Mouse (Mus musculus) forebrain, embryonic 12.5 days (tissue): Measurements from ENCODE around the gene Pigh. TPM values are rescaled to one million over a fixed set of nuclear protein-coding genes. Genes with fewer than 3 reads are reported as not detected.

Experiments
- ATAC-seq: fragments of 200-750 bp; cut with Nextera tagmentation; 2 replicates; pipeline ENCODE4 v1.8.0; 2017; ENCODE audit warnings: moderate TSS enrichment; ENCODE audit not compliant: low FRiP score
- H3K27ac ChIP-seq: fragments of 300-500 bp; sonication (generic); 2 replicates; pipeline ENCODE4 v1.5.1; 2016; ENCODE audit warnings: mild to moderate bottlenecking
- H3K27me3 ChIP-seq: fragments of 300-500 bp; sonication (generic); 2 replicates; pipeline ENCODE4 v1.6.1; 2016; ENCODE audit warnings: mild to moderate bottlenecking
- H3K36me3 ChIP-seq: fragments of 300-500 bp; sonication (generic); replicated peaks from 2 replicates; pipeline ENCODE4 v1.6.1; 2016; ENCODE audit warnings: mild to moderate bottlenecking
- H3K4me1 ChIP-seq: fragments of 300-500 bp; sonication (generic); 2 replicates; pipeline ENCODE4 v1.6.1; 2016
- H3K4me2 ChIP-seq: fragments of 300-500 bp; sonication (generic); 2 replicates; pipeline ENCODE4 v1.6.1; 2016; ENCODE audit warnings: mild to moderate bottlenecking, moderate library complexity
- H3K4me3 ChIP-seq: fragments of 300-500 bp; sonication (generic); replicated peaks from 2 replicates; pipeline ENCODE4 v1.5.1; 2016; ENCODE audit warnings: mild to moderate bottlenecking
- H3K9ac ChIP-seq: fragments of 300-500 bp; sonication (generic); 2 replicates; pipeline ENCODE4 v1.6.1; 2016; ENCODE audit warnings: mild to moderate bottlenecking
- H3K9me3 ChIP-seq: fragments of 300-500 bp; sonication (generic); 2 replicates; pipeline ENCODE4 v1.6.1; 2016
- WGBS: fragments of 180-500 bp; shearing (Covaris S2); methylation state at CpG from one replicate; pipeline ENCODE4 v1.1.7; 2016; 5-methylcytosine and 5-hydroxymethylcytosine counted together
- polyA plus RNA-seq: library from polyadenylated mRNA; unstranded; fragments of >200 nt; fragmentation: Nextera tagmentation; extraction: Ambion mirVana; gene quantifications from 2 replicates; pipeline ENCODE4 v1.2.1, GENCODE M21; 2016

Gene Pigh
- polyA plus RNA-seq, 1 experiment from 2014 or later, result 29.9 TPM

DNA sequence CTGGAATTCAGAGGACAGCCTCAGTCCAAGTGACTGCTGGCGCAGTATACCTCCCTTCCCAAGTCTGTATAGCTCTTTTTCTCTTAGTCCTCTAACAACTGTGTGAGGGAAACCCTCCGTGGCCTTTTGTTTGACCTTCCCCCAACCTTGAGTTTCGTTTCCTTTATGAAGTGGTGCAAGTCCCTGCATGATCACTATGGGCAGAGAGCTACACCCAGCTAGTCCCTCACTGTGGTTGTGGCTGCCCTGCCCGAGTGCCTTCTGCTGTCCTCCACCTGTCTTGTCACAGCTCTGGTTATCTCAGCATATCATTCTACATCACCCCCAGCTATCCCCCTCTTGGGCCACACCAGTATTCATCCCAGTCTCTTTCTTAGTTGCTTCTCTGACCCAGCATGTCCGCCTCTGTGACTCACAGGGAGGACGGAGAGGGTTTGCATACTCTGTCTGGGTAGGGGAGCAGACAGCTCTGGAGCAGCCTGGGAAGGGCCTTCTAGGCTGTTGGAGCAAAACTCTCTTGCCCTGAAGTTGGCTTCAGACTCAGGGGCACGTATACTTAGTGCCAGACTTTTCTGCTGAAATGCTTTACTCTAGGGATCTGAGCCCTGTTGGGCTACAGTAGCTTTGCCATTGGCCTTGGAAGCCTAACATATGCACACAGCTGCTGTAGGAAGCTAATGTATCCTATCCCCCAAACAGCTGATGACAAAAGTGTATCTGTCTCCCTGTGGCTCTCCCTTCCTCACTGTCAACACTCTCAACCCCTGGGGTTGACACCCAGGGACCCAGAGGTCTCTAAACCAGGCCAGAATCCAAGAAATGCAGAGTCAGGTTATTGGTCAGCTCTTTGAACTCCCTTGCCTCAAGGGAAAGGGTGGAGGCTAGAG, 28.4 kb downstream of the Pigh start:
- no peak for ATAC-seq
- Histone ChIP-seq H3K4me1 (no peaks in the 10 kb centered on the region), H3K9ac (no peak overlapping the region), H3K27ac (no peak overlapping the region), H3K36me3 (peaks cover 24% of the 10 kb centered on the region; the same call in 1 of the 2 replicates), H3K27me3 (no peaks in the 10 kb centered on the region), H3K9me3 (no peaks in the 10 kb centered on the region), H3K4me2 (no peak overlapping the region), H3K4me3 (no peak overlapping the region)
- 85% methylated on average over 7 of the region's 7 CpGs for WGBS

DNA sequence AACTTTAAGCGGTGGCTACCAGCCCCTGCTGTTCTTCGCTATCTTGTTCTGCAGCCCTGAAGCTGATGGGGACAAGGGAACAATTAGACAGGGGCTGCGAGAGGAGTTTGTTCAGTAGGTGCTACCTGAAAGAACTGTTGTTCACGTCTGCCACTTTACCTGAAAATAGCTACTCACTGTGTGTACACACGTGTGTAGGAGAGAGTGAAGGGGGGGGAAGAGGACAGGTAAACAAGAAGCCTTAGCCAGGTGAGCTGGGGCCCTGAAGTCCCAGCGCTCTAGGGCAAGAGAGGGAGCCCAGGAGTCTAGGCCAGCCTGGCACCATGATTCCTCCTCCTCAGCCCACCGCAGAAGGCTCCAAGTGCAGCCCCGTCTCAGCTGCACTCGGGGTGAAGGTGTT, 29.3 kb downstream of the Pigh start:
- H3K9ac ChIP-seq, result no peak overlapping the region
- H3K9me3 ChIP-seq, result no peaks in the 10 kb centered on the region
- H3K4me2 ChIP-seq, result no peak overlapping the region
- WGBS, result 93% methylated on average over 9 of the region's 9 CpGs
- H3K27me3 ChIP-seq, result no peaks in the 10 kb centered on the region
- H3K36me3 ChIP-seq, result peaks cover 27% of the 10 kb centered on the region
- H3K4me3 ChIP-seq, result no peak overlapping the region
- no peak overlapping the region for H3K27ac ChIP-seq
- no peaks in the 10 kb centered on the region for H3K4me1 ChIP-seq
- no peak for ATAC-seq

DNA sequence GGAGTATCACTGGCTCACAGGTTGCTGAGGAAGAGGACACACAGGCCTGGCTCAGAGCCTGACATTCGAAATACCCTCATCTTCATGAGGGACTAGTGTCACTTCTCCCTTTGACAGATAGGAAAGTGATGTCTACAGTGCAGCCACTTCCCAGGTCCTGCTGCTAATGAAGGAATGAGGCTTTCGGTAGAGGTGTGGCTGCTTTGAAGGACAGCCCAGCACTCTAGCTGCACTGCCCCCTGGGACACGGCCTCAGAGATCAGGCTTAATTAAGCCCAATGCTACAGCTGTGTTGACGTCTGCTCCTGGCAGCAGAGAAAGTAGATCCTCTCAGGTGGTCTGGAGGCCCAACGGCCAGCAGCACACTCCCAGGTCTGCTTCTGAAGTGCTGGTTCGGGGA, 29.9 kb downstream of the Pigh start:
- ATAC-seq, result no peak
- no peak overlapping the region for H3K4me2 ChIP-seq
- H3K4me3 ChIP-seq, result no peak overlapping the region
- H3K9ac ChIP-seq, result no peak overlapping the region
- no peak overlapping the region for H3K27ac ChIP-seq
- no peaks in the 10 kb centered on the region for H3K27me3 ChIP-seq
- WGBS, result 83% methylated on average over 6 of the region's 6 CpGs
- peaks cover 28% of the 10 kb centered on the region for H3K36me3 ChIP-seq
- H3K4me1 ChIP-seq, result no peaks in the 10 kb centered on the region
- no peaks in the 10 kb centered on the region for H3K9me3 ChIP-seq

DNA sequence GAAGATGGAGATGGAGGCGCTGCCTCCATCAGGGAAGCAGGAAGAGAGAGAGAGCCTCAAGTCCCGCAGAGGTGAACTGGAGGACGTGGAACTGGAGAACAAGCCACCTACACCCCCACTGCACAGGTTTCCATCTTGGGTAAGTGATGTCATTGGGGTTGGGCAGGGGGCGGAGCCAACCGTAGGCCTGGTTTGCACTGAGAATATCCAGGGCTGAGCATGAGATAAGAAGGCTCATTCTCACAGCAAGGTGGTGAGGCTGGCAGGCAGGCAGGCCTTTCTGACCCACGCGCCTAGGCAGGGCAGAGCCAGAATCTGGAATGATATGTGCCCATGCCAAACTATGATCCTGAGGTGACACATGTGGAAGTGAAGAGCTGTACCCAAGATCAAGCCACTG, 34.2 kb downstream of the Pigh start:
- Histone ChIP-seq H3K4me3 (no peak overlapping the region), H3K4me2 (no peak overlapping the region), H3K9me3 (no peaks in the 10 kb centered on the region), H3K27ac (no peak overlapping the region), H3K36me3 (peaks cover 26% of the 10 kb centered on the region), H3K4me1 (no peaks in the 10 kb centered on the region), H3K27me3 (no peaks in the 10 kb centered on the region), H3K9ac (no peak overlapping the region)
- WGBS, result 92% methylated on average over 7 of the region's 7 CpGs
- no peak for ATAC-seq

DNA sequence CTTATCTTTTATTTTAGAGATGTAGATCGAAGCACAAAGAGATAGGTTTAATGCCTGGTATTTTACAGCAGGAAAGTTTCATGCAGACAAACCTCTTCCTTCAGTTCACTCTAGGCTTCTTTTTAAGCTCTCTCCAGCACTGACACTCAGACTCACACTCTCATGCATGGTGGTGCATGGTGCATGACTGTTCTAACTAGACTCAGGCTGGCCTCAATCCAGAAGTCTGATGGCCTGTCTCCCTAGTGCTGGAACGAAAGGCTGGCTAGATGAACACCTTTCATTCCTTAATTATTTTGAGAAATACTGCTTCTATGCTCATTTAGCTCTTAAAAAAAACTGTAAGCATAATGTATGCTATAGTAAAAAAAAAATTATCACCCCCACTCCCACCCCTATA, 37.4 kb downstream of the Pigh start:
- Histone ChIP-seq H3K4me1 (no peaks in the 10 kb centered on the region), H3K36me3 (peaks cover 30% of the 10 kb centered on the region), H3K27ac (no peak overlapping the region), H3K9ac (no peak overlapping the region), H3K9me3 (no peaks in the 10 kb centered on the region), H3K27me3 (no peaks in the 10 kb centered on the region), H3K4me2 (no peak overlapping the region), H3K4me3 (no peak overlapping the region)
- no peak for ATAC-seq
- WGBS, result 86% methylated on average over 2 of the region's 2 CpGs

DNA sequence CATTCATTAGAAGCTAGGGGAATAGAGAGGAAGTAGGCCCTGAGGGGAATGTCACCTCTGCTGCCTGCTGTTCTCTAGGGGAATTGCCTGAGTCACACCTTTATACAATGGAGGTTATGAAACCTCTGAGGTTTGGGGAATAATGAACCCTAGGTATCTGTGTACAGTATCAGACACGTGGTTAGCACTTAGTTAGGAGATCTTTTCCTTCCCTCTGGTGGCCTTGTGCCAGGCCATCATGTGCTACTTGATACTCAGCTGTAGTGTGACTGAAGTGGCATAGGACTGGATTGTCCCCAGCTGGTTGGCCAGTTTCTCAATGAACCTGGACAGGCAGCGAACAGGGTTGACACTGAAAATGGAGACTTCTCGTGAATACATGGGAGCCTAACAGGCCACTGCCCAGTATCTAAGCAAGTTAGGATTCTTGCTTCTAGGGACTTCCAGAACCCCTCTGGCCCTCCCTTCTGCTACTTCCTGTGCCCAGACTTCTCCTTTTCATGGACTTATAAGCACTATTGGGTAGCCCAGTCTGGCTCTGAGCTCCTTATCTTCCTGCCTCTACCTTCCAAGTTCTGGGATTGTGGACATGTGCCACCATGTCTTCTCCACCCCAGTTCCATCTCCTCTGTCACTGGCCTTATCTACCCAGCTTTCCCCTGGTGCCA, 38.8 kb downstream of the Pigh start:
- H3K9ac ChIP-seq, result no peak overlapping the region
- no peaks in the 10 kb centered on the region for H3K4me1 ChIP-seq
- no peak overlapping the region for H3K4me2 ChIP-seq
- H3K27me3 ChIP-seq, result no peaks in the 10 kb centered on the region
- no peak for ATAC-seq
- no peak overlapping the region for H3K4me3 ChIP-seq
- WGBS, result 86% methylated on average over 3 of the region's 3 CpGs
- H3K36me3 ChIP-seq, result peaks cover 36% of the 10 kb centered on the region
- H3K9me3 ChIP-seq, result no peaks in the 10 kb centered on the region
- no peak overlapping the region for H3K27ac ChIP-seq

DNA sequence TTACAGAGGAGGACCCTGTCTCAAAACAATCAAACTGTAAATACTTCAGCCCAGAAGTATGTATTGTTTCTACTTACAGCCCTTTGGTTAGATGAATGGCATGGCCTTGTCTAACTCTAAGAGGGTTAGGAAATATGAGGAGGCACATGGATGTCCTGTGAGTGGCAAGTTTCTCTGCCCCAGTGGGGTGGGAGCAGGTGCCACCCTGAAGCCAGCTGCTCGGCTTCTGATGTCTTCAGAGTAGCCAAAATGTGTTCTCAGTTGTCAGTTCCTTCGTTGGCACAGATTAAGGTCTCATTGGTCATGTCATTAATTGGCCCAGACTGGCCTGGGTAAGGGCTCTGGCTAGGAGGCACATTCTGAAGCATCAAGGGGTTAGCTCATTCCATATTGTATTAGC, 39.6 kb downstream of the Pigh start:
- Histone ChIP-seq H3K27me3 (no peaks in the 10 kb centered on the region), H3K4me2 (no peak overlapping the region), H3K9ac (no peak overlapping the region), H3K36me3 (peaks cover 35% of the 10 kb centered on the region), H3K9me3 (no peaks in the 10 kb centered on the region), H3K4me3 (no peak overlapping the region), H3K27ac (no peak overlapping the region), H3K4me1 (no peaks in the 10 kb centered on the region)
- no peak for ATAC-seq
- 72% methylated on average over 2 of the region's 2 CpGs for WGBS

DNA sequence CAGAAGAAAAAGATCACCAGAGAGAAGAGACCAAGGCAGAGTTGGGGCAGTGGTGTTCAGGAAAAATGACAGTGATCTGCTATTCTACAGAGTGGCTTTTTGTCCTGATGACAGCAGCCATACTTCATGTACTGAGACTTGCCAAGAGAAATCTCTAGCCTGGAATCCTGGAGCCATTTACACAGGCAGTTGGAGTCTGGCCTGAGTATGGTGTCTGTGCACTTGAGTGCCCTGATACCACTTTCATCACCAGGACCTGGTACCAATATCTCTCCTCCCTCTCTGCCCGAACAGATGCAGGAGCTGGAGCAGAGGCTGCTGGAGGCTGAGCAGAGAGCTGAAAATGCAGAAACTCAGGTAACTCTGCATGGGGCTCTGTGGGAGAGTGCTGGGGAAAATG, 40.6 kb downstream of the Pigh start:
- no peak overlapping the region for H3K4me3 ChIP-seq
- H3K9me3 ChIP-seq, result no peaks in the 10 kb centered on the region
- H3K4me2 ChIP-seq, result no peak overlapping the region
- H3K27ac ChIP-seq, result no peak overlapping the region
- ATAC-seq, result no peak
- H3K4me1 ChIP-seq, result no peaks in the 10 kb centered on the region
- no peak overlapping the region for H3K9ac ChIP-seq
- WGBS, result 94% methylated on average over 1 of the region's 1 CpGs
- no peaks in the 10 kb centered on the region for H3K27me3 ChIP-seq
- H3K36me3 ChIP-seq, result peaks cover 35% of the 10 kb centered on the region

DNA sequence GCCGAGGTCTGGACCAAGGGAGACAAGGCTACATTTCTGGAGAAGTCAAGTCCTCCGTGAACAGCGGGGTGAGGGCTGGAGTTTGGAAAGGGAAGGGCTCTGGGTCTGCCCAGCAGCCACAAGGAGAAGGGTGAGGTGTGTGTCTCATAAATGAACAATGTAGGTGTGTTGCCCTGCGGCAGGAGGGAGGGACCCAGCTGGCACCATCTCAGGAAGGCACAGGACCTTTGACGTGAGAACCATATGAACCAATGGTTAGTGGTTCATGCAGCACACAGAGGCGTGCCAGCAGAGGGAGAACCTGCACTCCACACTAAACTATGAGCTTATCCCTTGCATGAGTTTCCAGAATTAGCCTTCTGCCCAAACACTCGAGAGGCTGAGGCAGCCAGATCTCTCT, 42.2 kb downstream of the Pigh start:
- H3K27me3 ChIP-seq, result no peaks in the 10 kb centered on the region
- no peaks in the 10 kb centered on the region for H3K9me3 ChIP-seq
- H3K27ac ChIP-seq, result no peak overlapping the region
- H3K9ac ChIP-seq, result no peak overlapping the region
- no peak overlapping the region for H3K4me2 ChIP-seq
- 92% methylated on average over 7 of the region's 7 CpGs for WGBS
- no peak for ATAC-seq
- H3K36me3 ChIP-seq, result peaks cover 35% of the 10 kb centered on the region
- no peak overlapping the region for H3K4me3 ChIP-seq
- no peaks in the 10 kb centered on the region for H3K4me1 ChIP-seq

DNA sequence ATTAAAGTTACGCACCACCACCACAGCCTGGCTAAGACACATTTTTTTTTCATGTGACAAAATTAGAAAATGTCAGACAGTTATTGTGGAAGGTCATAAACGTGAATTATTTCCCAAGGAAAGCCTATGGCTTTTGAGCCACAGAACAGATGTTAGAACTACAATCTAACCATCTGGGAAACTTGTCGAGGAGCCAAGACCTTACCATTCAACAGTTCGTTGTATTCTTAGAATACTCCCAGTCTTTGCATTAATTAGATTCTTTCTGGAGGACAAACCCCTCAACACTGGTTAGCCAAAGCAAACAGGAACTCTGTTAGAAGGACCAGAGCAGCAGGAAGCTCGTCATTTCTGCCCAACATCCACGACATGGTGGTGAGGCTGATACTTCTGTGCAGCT, 43.3 kb downstream of the Pigh start:
- Histone ChIP-seq H3K27me3 (no peaks in the 10 kb centered on the region), H3K4me2 (no peak overlapping the region), H3K9ac (no peak overlapping the region), H3K4me1 (no peaks in the 10 kb centered on the region), H3K27ac (no peak overlapping the region), H3K4me3 (no peak overlapping the region), H3K9me3 (no peaks in the 10 kb centered on the region), H3K36me3 (peaks cover 43% of the 10 kb centered on the region)
- ATAC-seq, result no peak
- 83% methylated on average over 6 of the region's 6 CpGs for WGBS

DNA sequence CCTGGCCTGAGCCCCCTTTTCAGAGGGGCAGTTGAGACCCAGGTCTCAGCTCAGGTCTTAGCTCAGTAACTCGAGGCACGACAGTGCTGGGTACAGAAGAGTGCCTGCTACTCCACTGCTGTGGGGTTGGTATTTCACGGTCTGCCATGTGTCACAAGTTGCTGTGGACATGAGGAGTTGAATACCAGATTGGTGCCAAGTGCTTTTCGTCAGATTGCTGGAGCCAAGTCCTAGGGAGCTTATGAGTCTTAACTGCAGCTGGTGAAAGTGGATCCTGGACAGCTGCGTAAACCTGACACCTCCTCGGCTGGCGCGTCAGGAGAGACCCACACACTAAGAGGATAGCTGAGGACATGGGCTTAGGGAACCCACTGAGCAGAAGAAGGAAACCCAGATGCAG, 44.8 kb downstream of the Pigh start:
- no peak overlapping the region for H3K27ac ChIP-seq
- 88% methylated on average over 8 of the region's 8 CpGs for WGBS

DNA sequence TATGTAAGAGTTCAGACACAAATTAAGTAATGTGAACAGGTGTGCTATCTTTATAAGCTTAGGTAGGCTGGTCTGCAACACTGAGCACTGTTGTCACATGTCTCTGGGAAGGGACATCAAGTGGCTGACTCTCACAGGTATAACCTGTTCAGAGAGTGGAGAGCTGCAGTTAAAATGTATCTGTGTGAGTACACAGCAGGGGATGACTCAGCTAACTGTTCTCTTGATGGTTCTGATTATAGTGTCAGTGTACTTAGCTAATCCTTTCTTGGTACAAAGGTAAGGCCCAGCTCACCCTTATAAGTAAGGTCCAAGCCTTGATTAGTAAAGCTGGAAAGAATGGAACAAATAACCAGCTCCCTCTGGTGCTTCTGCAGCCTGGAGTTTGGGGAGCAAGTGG, 48.0 kb downstream of the Pigh start:
- Histone ChIP-seq H3K4me2 (no peak overlapping the region), H3K9me3 (no peaks in the 10 kb centered on the region), H3K36me3 (peaks cover 29% of the 10 kb centered on the region), H3K27me3 (no peaks in the 10 kb centered on the region), H3K4me3 (no peak overlapping the region), H3K9ac (no peak overlapping the region), H3K27ac (no peak overlapping the region), H3K4me1 (no peaks in the 10 kb centered on the region)
- ATAC-seq, result no peak

More for the DNA sequence above, 44.8 kb downstream of the Pigh start:
- no peak for ATAC-seq
- Histone ChIP-seq H3K27me3 (no peaks in the 10 kb centered on the region), H3K4me1 (no peaks in the 10 kb centered on the region), H3K4me3 (no peak overlapping the region), H3K4me2 (no peak overlapping the region), H3K9me3 (no peaks in the 10 kb centered on the region), H3K9ac (no peak overlapping the region), H3K36me3 (peaks cover 34% of the 10 kb centered on the region)
